Comparison of ENCODE assay signal across 8 mouse cellular contexts in the genomic region with DNA sequence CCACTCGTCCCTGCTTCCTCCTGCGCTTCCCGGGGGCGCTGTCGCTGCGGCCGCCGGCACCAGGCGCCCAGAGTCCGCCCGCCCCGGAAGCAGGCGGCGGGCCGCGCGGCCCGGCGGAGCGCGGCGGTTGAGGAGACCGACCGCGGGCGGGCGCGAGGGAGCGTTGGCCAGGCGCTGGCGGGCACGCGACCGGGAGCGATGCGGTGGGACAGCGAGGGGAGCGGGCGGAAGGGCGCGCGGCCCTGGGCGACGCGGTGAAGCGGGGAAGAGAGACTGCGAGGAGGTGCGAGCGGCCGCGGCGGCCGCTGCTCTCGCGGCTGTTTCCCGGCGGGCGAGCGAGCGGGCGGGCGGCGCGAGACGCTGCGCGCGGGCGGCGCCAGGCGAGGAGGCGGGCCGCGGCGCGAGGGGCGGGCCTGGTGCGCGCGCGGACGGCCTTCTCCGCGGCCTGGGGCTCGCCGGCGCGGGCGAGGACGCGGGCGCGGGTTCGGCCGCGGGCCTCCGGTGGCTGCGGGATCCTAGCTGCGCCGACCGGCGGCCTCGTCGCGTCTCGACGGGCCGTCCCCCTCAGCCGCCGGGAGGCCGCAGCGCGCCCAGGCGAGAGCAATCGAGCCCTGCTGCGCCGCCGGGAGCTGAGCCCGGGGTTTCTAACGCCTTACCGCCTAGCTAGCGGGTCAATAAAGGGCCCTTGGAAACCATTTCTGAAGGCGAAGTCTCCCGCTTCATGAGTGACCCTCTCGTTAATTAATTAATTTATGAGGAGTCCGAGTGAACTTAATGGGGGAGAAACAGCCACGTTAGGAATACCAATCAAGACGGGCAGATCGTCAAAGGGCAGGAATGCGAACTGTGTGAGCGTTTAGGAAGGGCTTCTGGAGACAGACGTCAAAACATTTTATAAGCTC. TPM values are rescaled to one million over a fixed set of nuclear protein-coding genes. Genes with fewer than 3 reads are reported as not detected.
DNase-seq lines count a peak whose midpoint lies in the region; ATAC-seq and TF ChIP-seq lines count a peak whose summit lies in the region.

A gene (minus strand): TSS at position 326 of the 902 bp plus-strand sequence.

- peak; percentile 52 for TF ChIP-seq CTCF in Patski (IDR thresholded peaks at IDR 0.05)

- in situ Hi-C loops in Patski (cut with MboI; ENCODE audit: low pct_unique_long_range_greater_than_20kb) = no loop called here

- H3K27ac ChIP-seq in hindbrain, embryonic 14.5 days = peak within 1 kb of the TSS; percentile 99

- H3K9me3 ChIP-seq in hindbrain, embryonic 14.5 days (ENCODE audit: control insufficient read depth, low read length) = no peaks in the 10 kb centered on the region

- H3K4me1 ChIP-seq in hindbrain, embryonic 14.5 days (replicated peaks; ENCODE audit: control insufficient read depth, insufficient read depth, low read length) = peaks cover 33% of the 10 kb centered on the region

- no peaks in the 10 kb centered on the region for H3K27me3 ChIP-seq in Patski
- no peaks in the 10 kb centered on the region for H3K27me3 ChIP-seq in hindbrain, embryonic 14.5 days (ENCODE audit: control insufficient read depth, insufficient read depth, low read length)

- peak within 1 kb of the TSS; percentile 99 for H3K9ac ChIP-seq in hindbrain, embryonic 14.5 days

- H3K4me2 ChIP-seq in hindbrain, embryonic 14.5 days (replicated peaks) = peak within 1 kb of the TSS; percentile 59

- peak; percentile 69 for ATAC-seq in Patski
- ATAC-seq in hindbrain, embryonic 14.5 days (ENCODE audit: low FRiP score) = peak; percentile 88

- H3K36me3 ChIP-seq in hindbrain, embryonic 14.5 days (replicated peaks; ENCODE audit: control insufficient read depth, insufficient read depth) = no peaks in the 10 kb centered on the region

- under 1% methylated on average over 103 of the region's 132 CpGs for WGBS in hindbrain, embryonic 14.5 days

- POLR2A ChIA-PET in Patski (lab: Charles Lee) = interaction anchor here (0.8 kb wide), 1 partner anchor 53 kb away, joined by 3 read pairs; no protein-coding TSS in a partner anchor

- DNase-seq in Patski (ENCODE audit: low read depth, low spot score) = no peak
- DNase-seq in cerebellum, postnatal 25 days = peak; percentile 86 to 91
- DNase-seq in frontal cortex, postnatal 36 days (ENCODE audit: low spot score in 2 of 2) = peak; percentile 75 to 76
- DNase-seq in hindbrain, embryonic 14.5 days (ENCODE audit: low spot score) = peak; percentile 81
- peak; percentile 57 to 68 for DNase-seq in layer of hippocampus, postnatal 25 days (ENCODE audit: extremely low spot score in 1 of 2, low spot score in 1 of 2)
- DNase-seq in lung, postnatal 14 days = peak; percentile 81
- DNase-seq in retina, adult 2 months (ENCODE audit: low read depth, low spot score) = peak; percentile 49
- DNase-seq in thymus, postnatal 36 days = peak; percentile 77 to 83

- peak within 1 kb of the TSS; percentile 96 for H3K4me3 ChIP-seq in hindbrain, embryonic 14.5 days (replicated peaks; ENCODE audit: low read length)

- CTCF ChIA-PET in Patski (lab: Charles Lee) = interaction anchor here (1.0 kb wide), 1 partner anchor 32 kb away, joined by 3 read pairs; no protein-coding TSS in a partner anchor

RNA-seq across cellular contexts. Expression of the gene that starts here (rescaled TPM):
- polyA plus RNA-seq in Patski (2021) = 68.0 TPM
- 14.8 and 16.8 TPM in 2 replicates for polyA plus RNA-seq in hindbrain, embryonic 14.5 days (2014; fragmentation: Nextera tagmentation; extraction: Ambion mirVana)
- total RNA-seq in layer of hippocampus, postnatal 25 days (2021) = 10 to 100 TPM; 81.4 to 82.4 TPM
